Mouse (Mus musculus) layer of hippocampus, adult 6 months (tissue): ENCODE results near the gene Tnfrsf25. TPM values are rescaled to one million over a fixed set of nuclear protein-coding genes. Genes with fewer than 3 reads are reported as not detected.

ENCODE experiments used
- long read RNA-seq, 2 experiments: library from polyadenylated mRNA; unstranded; transcript quantifications; one replicate each; pipeline ENCODE4 v2.0.0; 2019 to 2020
- polyA plus RNA-seq: library from polyadenylated mRNA; unstranded; fragments of <200 nt; fragmentation: Nextera tagmentation; gene quantifications from 2 replicates; pipeline ENCODE4 v1.2.3, GENCODE M21; 2021

Gene Tnfrsf25
- 0.19 and 0.25 TPM in 2 replicates for polyA plus RNA-seq
- long read RNA-seq, experiment 1, partial matches to known transcripts, result 1 of 1 reads
- long read RNA-seq, experiment 1, other reads (novel, unspliced or antisense), result 0 of 1 reads
- long read RNA-seq, experiment 2, partial matches to known transcripts, result 0 of 1 reads
- long read RNA-seq, experiment 2, other reads (novel, unspliced or antisense), result 0 of 1 reads

GRCm38 (mm10) chr4:152115921-152116612 is at the start of gene Tnfrsf25:
Gene Tnfrsf25 (plus strand): TSS chr4:152115934.

GRCm38 (mm10) chr4:152072121-152072601 is 43.6 kb upstream of the Tnfrsf25 start, which contains the start of gene Plekhg5:
Gene Plekhg5 (plus strand): TSS chr4:152072498.

GRCm38 (mm10) chr4:152151966-152152544 is 36.3 kb downstream of the Tnfrsf25 start, which contains the start of gene Espn:
Gene Espn (minus strand): TSS chr4:152152371.

GRCm38 (mm10) chr4:152158585-152159284 is 43.0 kb downstream of the Tnfrsf25 start, which contains the start of gene Hes2:
Gene Hes2 (plus strand): TSS chr4:152158867.

Other genes starting within 250 kb of the Tnfrsf25 start
- 37.8 and 40.3 TPM in 2 replicates for gene Dnajc11, start 182.2 kb upstream of the Tnfrsf25 start, polyA plus RNA-seq
- gene Thap3, start 126.9 kb upstream of the Tnfrsf25 start, polyA plus RNA-seq, result 23.8 and 23.9 TPM in 2 replicates
- gene Phf13, start 119.7 kb upstream of the Tnfrsf25 start, polyA plus RNA-seq, result 6.2 and 6.8 TPM in 2 replicates
- gene Klhl21, start 107.1 kb upstream of the Tnfrsf25 start, polyA plus RNA-seq, result 7.6 and 9.5 TPM in 2 replicates
- gene Zbtb48, start 88.3 kb upstream of the Tnfrsf25 start, polyA plus RNA-seq, result 5.4 and 8.7 TPM in 2 replicates
- 0.14 TPM in 1 of 2 replicates, not detected in the other for gene Tas1r1, start 77.4 kb upstream of the Tnfrsf25 start, polyA plus RNA-seq
- gene Nol9, start 76.6 kb upstream of the Tnfrsf25 start, polyA plus RNA-seq, result 8.0 and 10.4 TPM in 2 replicates
- 16.8 and 20.8 TPM in 2 replicates for gene Plekhg5, start 43.4 kb upstream of the Tnfrsf25 start, polyA plus RNA-seq
- gene Espn, start 36.4 kb downstream of the Tnfrsf25 start, polyA plus RNA-seq, result 0.92 and 1.9 TPM in 2 replicates
- gene Hes2, start 42.9 kb downstream of the Tnfrsf25 start, polyA plus RNA-seq, result 0.14 TPM in 1 of 2 replicates, not detected in the other
- 373 and 425 TPM in 2 replicates for gene Acot7, start 62.2 kb downstream of the Tnfrsf25 start, polyA plus RNA-seq
- gene Gpr153, start 158.3 kb downstream of the Tnfrsf25 start, polyA plus RNA-seq, result 1.4 and 2.0 TPM in 2 replicates
- not detected in 2 replicates for gene Hes3, start 175.7 kb downstream of the Tnfrsf25 start, polyA plus RNA-seq
- 13.9 and 16.0 TPM in 2 replicates for gene Icmt, start 181.3 kb downstream of the Tnfrsf25 start, polyA plus RNA-seq
- 0.80 and 0.85 TPM in 2 replicates for gene Rnf207, start 203.1 kb downstream of the Tnfrsf25 start, polyA plus RNA-seq
- 327 and 332 TPM in 2 replicates for gene Rpl22, start 209.8 kb downstream of the Tnfrsf25 start, polyA plus RNA-seq
- gene Chd5, start 222.7 kb downstream of the Tnfrsf25 start, polyA plus RNA-seq, result 92.4 and 92.8 TPM in 2 replicates